Mouse (Mus musculus) kidney, embryonic 14.5 days (tissue): ENCODE results near the gene F7. TPM values are rescaled to one million over a fixed set of nuclear protein-coding genes. Genes with fewer than 3 reads are reported as not detected.

Source experiments
- ATAC-seq: fragments of 200-750 bp; cut with Nextera tagmentation; 2 replicates; pipeline ENCODE4 v1.8.0; 2017; ENCODE audit warnings: moderate number of reproducible peaks, mild to moderate bottlenecking, moderate TSS enrichment, moderate library complexity; ENCODE audit not compliant: low FRiP score, low TSS enrichment
- H3K27ac ChIP-seq: fragments of 300-500 bp; sonication (generic); 2 replicates; pipeline ENCODE4 v1.5.1; 2014; ENCODE audit warnings: low read depth, mild to moderate bottlenecking, low read length, moderate library complexity, mixed read lengths
- H3K27me3 ChIP-seq: fragments of 300-500 bp; sonication (generic); 2 replicates; pipeline ENCODE4 v1.6.1; 2014; ENCODE audit warnings: mild to moderate bottlenecking, low read length; ENCODE audit not compliant: control insufficient read depth, insufficient read depth
- H3K36me3 ChIP-seq: fragments of 300-500 bp; sonication (generic); 2 replicates; pipeline ENCODE4 v1.6.1; 2014; ENCODE audit warnings: low read length, mixed read lengths; ENCODE audit not compliant: control insufficient read depth, insufficient read depth
- H3K4me1 ChIP-seq: fragments of 300-500 bp; sonication (generic); 2 replicates; pipeline ENCODE4 v1.6.1; 2014; ENCODE audit warnings: low read length, mixed read lengths; ENCODE audit not compliant: control insufficient read depth, insufficient read depth
- H3K4me2 ChIP-seq: fragments of 300-500 bp; sonication (generic); replicated peaks from 2 replicates; pipeline ENCODE4 v1.6.1; 2014; ENCODE audit warnings: low read depth, mild to moderate bottlenecking, low read length
- H3K4me3 ChIP-seq: fragments of 300-500 bp; sonication (generic); 2 replicates; pipeline ENCODE4 v1.5.1; 2014; ENCODE audit warnings: mild to moderate bottlenecking, low read length
- H3K9ac ChIP-seq: fragments of 300-500 bp; sonication (generic); 2 replicates; pipeline ENCODE4 v1.6.1; 2014; ENCODE audit warnings: low read depth, mild to moderate bottlenecking, low read length, moderate library complexity
- H3K9me3 ChIP-seq: fragments of 300-500 bp; sonication (generic); 2 replicates; pipeline ENCODE4 v1.6.1; 2016; ENCODE audit warnings: low read length; ENCODE audit not compliant: control insufficient read depth
- WGBS: fragments of 180-500 bp; shearing (Covaris S2); extraction: QIAGEN DNeasy Blood & Tissue Kit; methylation state at CpG from one replicate; pipeline ENCODE4 v1.1.7; 2014; 5-methylcytosine and 5-hydroxymethylcytosine counted together
- polyA plus RNA-seq: library from polyadenylated mRNA; unstranded; fragments of >200 nt; fragmentation: Nextera tagmentation; extraction: Ambion mirVana; gene quantifications from 2 replicates; pipeline ENCODE4 v1.2.1, GENCODE M21; 2014

Gene F7
- polyA plus RNA-seq, 1 experiment from 2014 or later: not detected

- 71% methylated on average over 6 of the region's 6 CpGs for WGBS
- H3K27me3 ChIP-seq: no peaks in the 10 kb centered on the region
- H3K4me1 ChIP-seq: peaks cover 5% of the 10 kb centered on the region; the same call in 1 of the 2 replicates
- H3K4me2 ChIP-seq: no peak overlapping the region
- H3K27ac ChIP-seq: no peak overlapping the region
- H3K9me3 ChIP-seq: no peaks in the 10 kb centered on the region
- H3K36me3 ChIP-seq: no peaks in the 10 kb centered on the region
- no peak for ATAC-seq
- H3K9ac ChIP-seq: no peak overlapping the region
- no peak overlapping the region for H3K4me3 ChIP-seq
Measured at GRCm38 (mm10) chr8:13039054-13039453, 13.2 kb downstream of the F7 start.

GRCm38 (mm10) chr8:13041459-13041858, 15.6 kb downstream of the F7 start:
- H3K4me1 ChIP-seq: peaks cover 5% of the 10 kb centered on the region; the same call in 1 of the 2 replicates
- no peak for ATAC-seq
- H3K4me3 ChIP-seq: no peak overlapping the region
- H3K9me3 ChIP-seq: no peaks in the 10 kb centered on the region
- no peaks in the 10 kb centered on the region for H3K27me3 ChIP-seq
- 87% methylated on average over 4 of the region's 4 CpGs for WGBS
- H3K27ac ChIP-seq: no peak overlapping the region
- no peak overlapping the region for H3K9ac ChIP-seq
- no peak overlapping the region for H3K4me2 ChIP-seq
- H3K36me3 ChIP-seq: no peaks in the 10 kb centered on the region

- Histone ChIP-seq H3K4me1 (no peaks in the 10 kb centered on the region), H3K27me3 (no peaks in the 10 kb centered on the region), H3K9ac (no peak overlapping the region), H3K4me3 (no peak overlapping the region), H3K36me3 (no peaks in the 10 kb centered on the region), H3K4me2 (no peak overlapping the region), H3K9me3 (no peaks in the 10 kb centered on the region), H3K27ac (no peak overlapping the region)
- 63% methylated on average over 5 of the region's 5 CpGs for WGBS
- ATAC-seq: no peak
Measured at GRCm38 (mm10) chr8:13047652-13048051, 21.8 kb downstream of the F7 start.

GRCm38 (mm10) chr8:13050550-13050949, 24.7 kb downstream of the F7 start:
- Histone ChIP-seq H3K4me2 (no peak overlapping the region), H3K36me3 (no peaks in the 10 kb centered on the region), H3K9ac (no peak overlapping the region), H3K4me1 (no peaks in the 10 kb centered on the region), H3K27me3 (no peaks in the 10 kb centered on the region), H3K27ac (no peak overlapping the region), H3K9me3 (no peaks in the 10 kb centered on the region), H3K4me3 (no peak overlapping the region)
- no peak for ATAC-seq
- WGBS: 82% methylated on average over 10 of the region's 10 CpGs

- Histone ChIP-seq H3K9ac (no peak overlapping the region), H3K9me3 (no peaks in the 10 kb centered on the region), H3K4me1 (no peaks in the 10 kb centered on the region), H3K4me3 (no peak overlapping the region), H3K36me3 (no peaks in the 10 kb centered on the region), H3K4me2 (no peak overlapping the region), H3K27ac (no peak overlapping the region), H3K27me3 (no peaks in the 10 kb centered on the region)
- WGBS: 74% methylated on average over 4 of the region's 4 CpGs
- no peak for ATAC-seq
Measured at GRCm38 (mm10) chr8:13057351-13057750, 31.5 kb downstream of the F7 start.

- WGBS: 80% methylated on average over 17 of the region's 17 CpGs
- no peak for ATAC-seq
Measured at GRCm38 (mm10) chr8:13060441-13061150, 34.8 kb downstream of the F7 start, which contains the start of gene Proz. TSS of gene Proz (plus strand) at chr8:13060914.

GRCm38 (mm10) chr8:13063112-13063511, 37.3 kb downstream of the F7 start:
- no peak for ATAC-seq
- H3K9me3 ChIP-seq: no peaks in the 10 kb centered on the region
- no peak overlapping the region for H3K4me3 ChIP-seq
- H3K4me1 ChIP-seq: no peaks in the 10 kb centered on the region
- WGBS: 71% methylated on average over 16 of the region's 16 CpGs
- H3K9ac ChIP-seq: no peak overlapping the region
- no peaks in the 10 kb centered on the region for H3K36me3 ChIP-seq
- no peak overlapping the region for H3K4me2 ChIP-seq
- no peaks in the 10 kb centered on the region for H3K27me3 ChIP-seq
- H3K27ac ChIP-seq: no peak overlapping the region

More at GRCm38 (mm10) chr8:13060441-13061150, 34.8 kb downstream of the F7 start, which contains the start of gene Proz:
- Histone ChIP-seq H3K27ac (no peak within 1 kb of the TSS), H3K4me1 (no peaks in the 10 kb centered on the region), H3K36me3 (no peaks in the 10 kb centered on the region), H3K4me2 (no peak within 1 kb of the TSS), H3K9me3 (no peaks in the 10 kb centered on the region), H3K4me3 (no peak within 1 kb of the TSS), H3K9ac (no peak within 1 kb of the TSS), H3K27me3 (no peaks in the 10 kb centered on the region)

GRCm38 (mm10) chr8:13073255-13073654, 47.4 kb downstream of the F7 start:
- ATAC-seq: no peak
- Histone ChIP-seq H3K36me3 (peaks cover 42% of the 10 kb centered on the region), H3K4me2 (no peak overlapping the region), H3K27ac (no peak overlapping the region), H3K9ac (no peak overlapping the region), H3K27me3 (no peaks in the 10 kb centered on the region), H3K9me3 (no peaks in the 10 kb centered on the region), H3K4me3 (no peak overlapping the region), H3K4me1 (no peaks in the 10 kb centered on the region)
- WGBS: 89% methylated on average over 11 of the region's 11 CpGs

GRCm38 (mm10) chr8:13075044-13075443, 49.2 kb downstream of the F7 start:
- Histone ChIP-seq H3K36me3 (peaks cover 60% of the 10 kb centered on the region), H3K27ac (no peak overlapping the region), H3K4me3 (no peak overlapping the region), H3K27me3 (no peaks in the 10 kb centered on the region), H3K9ac (no peak overlapping the region), H3K9me3 (no peaks in the 10 kb centered on the region), H3K4me1 (no peaks in the 10 kb centered on the region), H3K4me2 (no peak overlapping the region)
- WGBS: 90% methylated on average over 8 of the region's 8 CpGs
- no peak for ATAC-seq
